Mouse (Mus musculus): ENCODE measurements around the gene Sgms1.
A peak's percentile ranks its signal among the peaks of the same experiment; 100 is the strongest.
"Not testable (repeated sequence)": the region's sequence is repeated elsewhere in the genome, so short reads cannot be mapped to it uniquely, and the experiment has no call there.

The Sgms1 gene

GRCm38 (mm10) chr19:32325100-32325768, 64.3 kb downstream of the Sgms1 start:
- no peak for DNase-seq (ENCODE audit: low spot score)

- no peak for DNase-seq (ENCODE audit: low spot score)
Observed at GRCm38 (mm10) chr19:32324550-32324949, 65.0 kb downstream of the Sgms1 start.

- DNase-seq (ENCODE audit: low spot score), result no peak
Observed at GRCm38 (mm10) chr19:32323070-32323469, 66.4 kb downstream of the Sgms1 start.

- DNase-seq (ENCODE audit: low spot score), result peak; percentile 72
Observed at GRCm38 (mm10) chr19:32322429-32323035, 67.0 kb downstream of the Sgms1 start.

- peak; percentile 87 for DNase-seq (ENCODE audit: low spot score)
Observed at GRCm38 (mm10) chr19:32320366-32320666, 69.2 kb downstream of the Sgms1 start.

- DNase-seq (ENCODE audit: low spot score), result peak; percentile 75
Observed at GRCm38 (mm10) chr19:32319531-32320365, 69.8 kb downstream of the Sgms1 start.

GRCm38 (mm10) chr19:32319057-32319456, 70.5 kb downstream of the Sgms1 start:
- DNase-seq (ENCODE audit: low spot score), result no peak

- DNase-seq (ENCODE audit: low spot score), result not testable (repeated sequence)
Observed at GRCm38 (mm10) chr19:32317347-32317746, 72.2 kb downstream of the Sgms1 start.

GRCm38 (mm10) chr19:32313304-32313703, 76.2 kb downstream of the Sgms1 start:
- no peak for DNase-seq (ENCODE audit: low spot score)

GRCm38 (mm10) chr19:32311762-32312161, 77.8 kb downstream of the Sgms1 start:
- DNase-seq (ENCODE audit: low spot score), result no peak

- DNase-seq (ENCODE audit: low spot score), result no peak
Observed at GRCm38 (mm10) chr19:32311063-32311462, 78.5 kb downstream of the Sgms1 start.

- DNase-seq (ENCODE audit: low spot score), result no peak
Observed at GRCm38 (mm10) chr19:32310483-32310882, 79.0 kb downstream of the Sgms1 start.

- DNase-seq (ENCODE audit: low spot score), result no peak
Observed at GRCm38 (mm10) chr19:32309346-32309745, 80.2 kb downstream of the Sgms1 start.

- DNase-seq (ENCODE audit: low spot score), result no peak
Observed at GRCm38 (mm10) chr19:32308311-32308710, 81.2 kb downstream of the Sgms1 start.

- peak; percentile 89 for DNase-seq (ENCODE audit: low spot score)
Observed at GRCm38 (mm10) chr19:32304898-32305297, 84.6 kb downstream of the Sgms1 start.

GRCm38 (mm10) chr19:32304008-32304873, 85.3 kb downstream of the Sgms1 start:
- DNase-seq (ENCODE audit: low spot score), result peak; percentile 94

GRCm38 (mm10) chr19:32302835-32303381, 86.6 kb downstream of the Sgms1 start:
- no peak for DNase-seq (ENCODE audit: low spot score)

- no peak for DNase-seq (ENCODE audit: low spot score)
Observed at GRCm38 (mm10) chr19:32301568-32301967, 87.9 kb downstream of the Sgms1 start.

GRCm38 (mm10) chr19:32298221-32298620, 91.3 kb downstream of the Sgms1 start:
- DNase-seq (ENCODE audit: low spot score), result no peak

- no peak for DNase-seq (ENCODE audit: low spot score)
Observed at GRCm38 (mm10) chr19:32296863-32297262, 92.7 kb downstream of the Sgms1 start.

GRCm38 (mm10) chr19:32295581-32295980, 93.9 kb downstream of the Sgms1 start:
- DNase-seq (ENCODE audit: low spot score), result no peak

Measured in lung, postnatal 25 days (tissue).